Mouse (Mus musculus): Measurements from ENCODE around the gene Cblc.
A peak's percentile ranks its signal among the peaks of the same experiment; 100 is the strongest.

Cblc gene

GRCm38 (mm10) chr7:19750217-19751069 is 46.2 kb downstream of the Cblc start, which contains the start of gene Nectin2:
Nectin2 (minus strand) TSS chr7:19750483.
- peak; percentile 85 for DNase-seq (ENCODE audit: low read depth, low spot score)

GRCm38 (mm10) chr7:19749389-19750216 is 47.0 kb downstream of the Cblc start:
- peak; percentile 98 for DNase-seq (ENCODE audit: low read depth, low spot score)

- peak; percentile 59 for DNase-seq (ENCODE audit: low read depth, low spot score)
These were observed 48.1 kb downstream of the Cblc start for GRCm38 (mm10) chr7:19748219-19749195.

GRCm38 (mm10) chr7:19747420-19748218 is 49.0 kb downstream of the Cblc start:
- no peak for DNase-seq (ENCODE audit: low read depth, low spot score)

- DNase-seq (ENCODE audit: low read depth, low spot score), result no peak
These were observed 50.0 kb downstream of the Cblc start for GRCm38 (mm10) chr7:19746426-19747201.

- DNase-seq (ENCODE audit: low read depth, low spot score), result no peak
These were observed 50.6 kb downstream of the Cblc start for GRCm38 (mm10) chr7:19745971-19746370.

- no peak for DNase-seq (ENCODE audit: low read depth, low spot score)
These were observed 51.8 kb downstream of the Cblc start for GRCm38 (mm10) chr7:19744590-19745385.

GRCm38 (mm10) chr7:19743791-19744190 is 52.8 kb downstream of the Cblc start:
- no peak for DNase-seq (ENCODE audit: low read depth, low spot score)

- no peak for DNase-seq (ENCODE audit: low read depth, low spot score)
These were observed 54.1 kb downstream of the Cblc start for GRCm38 (mm10) chr7:19742468-19742867.

- no peak for DNase-seq (ENCODE audit: low read depth, low spot score)
These were observed 55.1 kb downstream of the Cblc start for GRCm38 (mm10) chr7:19741329-19742031.

- DNase-seq (ENCODE audit: low read depth, low spot score), result no peak
These were observed 56.3 kb downstream of the Cblc start for GRCm38 (mm10) chr7:19740269-19740668.

- DNase-seq (ENCODE audit: low read depth, low spot score), result no peak
These were observed 57.8 kb downstream of the Cblc start for GRCm38 (mm10) chr7:19738771-19739170.

GRCm38 (mm10) chr7:19736389-19737057 is 60.1 kb downstream of the Cblc start:
- no peak for DNase-seq (ENCODE audit: low read depth, low spot score)

- DNase-seq (ENCODE audit: low read depth, low spot score), result no peak
These were observed 62.4 kb downstream of the Cblc start for GRCm38 (mm10) chr7:19734178-19734666.

Measured in forelimb bud, embryonic 11.5 days (tissue).